Mouse (Mus musculus): ENCODE data around the gene Eps8. TPM values are rescaled to one million over a fixed set of nuclear protein-coding genes. Genes with fewer than 3 reads are reported as not detected.
A peak's percentile ranks its signal among the peaks of the same experiment; 100 is the strongest.

Eps8 gene
- polyA plus RNA-seq, 1 experiment from 2014 or later, result 9.4 TPM

GRCm38 (mm10) chr6:137649528-137649927 lies 5.1 kb downstream of the Eps8 start:
- Histone ChIP-seq H3K36me3 (ENCODE audit: control insufficient read depth, insufficient read depth, low read length) (no peaks in the 10 kb centered on the region), H3K9ac (ENCODE audit: low read depth, low read length) (0 out of 2 replicates have a peak overlapping the region, but pooled peaks have one; percentile 60), H3K4me2 (replicated peaks; ENCODE audit: low read depth, low read length) (peak overlapping the region; percentile 91), H3K4me3 (ENCODE audit: low read depth, low read length) (peak overlapping the region; percentile 73), H3K27ac (ENCODE audit: low read depth, low read length) (no peak overlapping the region), H3K4me1 (replicated peaks; ENCODE audit: control insufficient read depth, insufficient read depth, low read length) (peaks cover 3% of the 10 kb centered on the region; the same call in 1 of the 2 replicates), H3K27me3 (ENCODE audit: control insufficient read depth, insufficient read depth, low read length) (peaks cover 8% of the 10 kb centered on the region), H3K9me3 (ENCODE audit: control insufficient read depth, low read length) (no peaks in the 10 kb centered on the region)
- 21% methylated on average over 4 of the region's 7 CpGs for WGBS
- DNase-seq (ENCODE audit: low spot score) (no peak), ATAC-seq (ENCODE audit: low FRiP score) (peak; percentile 64; the same call in 1 of the 2 replicates)

- H3K36me3 ChIP-seq (ENCODE audit: control insufficient read depth, insufficient read depth, low read length), result no peaks in the 10 kb centered on the region
- peak overlapping the region; percentile 60; the same call in 1 of the 2 replicates for H3K9ac ChIP-seq (ENCODE audit: low read depth, low read length)
- peaks cover 8% of the 10 kb centered on the region for H3K27me3 ChIP-seq (ENCODE audit: control insufficient read depth, insufficient read depth, low read length)
- under 1% methylated on average over 28 of the region's 51 CpGs for WGBS
- peak; percentile 91 for ATAC-seq (ENCODE audit: low FRiP score)
- H3K4me1 ChIP-seq (replicated peaks; ENCODE audit: control insufficient read depth, insufficient read depth, low read length), result peaks cover 3% of the 10 kb centered on the region; the same call in 1 of the 2 replicates
- DNase-seq (ENCODE audit: low spot score), result peak; percentile 85
- no peak overlapping the region for H3K27ac ChIP-seq (ENCODE audit: low read depth, low read length)
- no peaks in the 10 kb centered on the region for H3K9me3 ChIP-seq (ENCODE audit: control insufficient read depth, low read length)
- peak overlapping the region; percentile 73 for H3K4me3 ChIP-seq (ENCODE audit: low read depth, low read length)
- H3K4me2 ChIP-seq (replicated peaks; ENCODE audit: low read depth, low read length), result peak overlapping the region; percentile 91
Measured at GRCm38 (mm10) chr6:137649068-137649480, 5.6 kb downstream of the Eps8 start.

GRCm38 (mm10) chr6:137648110-137649067 lies 6.3 kb downstream of the Eps8 start:
- Histone ChIP-seq H3K4me1 (replicated peaks; ENCODE audit: control insufficient read depth, insufficient read depth, low read length) (peaks cover 3% of the 10 kb centered on the region; the same call in 1 of the 2 replicates), H3K27ac (ENCODE audit: low read depth, low read length) (no peak overlapping the region), H3K9me3 (ENCODE audit: control insufficient read depth, low read length) (no peaks in the 10 kb centered on the region), H3K27me3 (ENCODE audit: control insufficient read depth, insufficient read depth, low read length) (peaks cover 8% of the 10 kb centered on the region), H3K9ac (ENCODE audit: low read depth, low read length) (peak overlapping the region; percentile 60; the same call in 1 of the 2 replicates), H3K4me3 (ENCODE audit: low read depth, low read length) (peak overlapping the region; percentile 73), H3K4me2 (replicated peaks; ENCODE audit: low read depth, low read length) (peak overlapping the region; percentile 91), H3K36me3 (ENCODE audit: control insufficient read depth, insufficient read depth, low read length) (no peaks in the 10 kb centered on the region)
- DNase-seq (ENCODE audit: low spot score), result peak; percentile 41
- ATAC-seq (ENCODE audit: low FRiP score), result peak; percentile 82
- WGBS, result 2% methylated on average over 47 of the region's 59 CpGs

GRCm38 (mm10) chr6:137647646-137648045 lies 7.0 kb downstream of the Eps8 start:
- DNase-seq (ENCODE audit: low spot score) (no peak), ATAC-seq (ENCODE audit: low FRiP score) (no peak)
- WGBS, result 15% methylated on average over 10 of the region's 10 CpGs
- Histone ChIP-seq H3K27me3 (ENCODE audit: control insufficient read depth, insufficient read depth, low read length) (peaks cover 8% of the 10 kb centered on the region), H3K4me3 (ENCODE audit: low read depth, low read length) (0 out of 2 replicates have a peak overlapping the region, but pooled peaks have one; percentile 4), H3K4me1 (replicated peaks; ENCODE audit: control insufficient read depth, insufficient read depth, low read length) (peaks cover 3% of the 10 kb centered on the region; the same call in 1 of the 2 replicates), H3K9ac (ENCODE audit: low read depth, low read length) (no peak overlapping the region), H3K36me3 (ENCODE audit: control insufficient read depth, insufficient read depth, low read length) (no peaks in the 10 kb centered on the region), H3K4me2 (replicated peaks; ENCODE audit: low read depth, low read length) (peak overlapping the region; percentile 91), H3K27ac (ENCODE audit: low read depth, low read length) (no peak overlapping the region), H3K9me3 (ENCODE audit: control insufficient read depth, low read length) (no peaks in the 10 kb centered on the region)

GRCm38 (mm10) chr6:137646726-137647125 lies 8.0 kb downstream of the Eps8 start:
- DNase-seq (ENCODE audit: low spot score) (no peak), ATAC-seq (ENCODE audit: low FRiP score) (no peak)
- Histone ChIP-seq H3K27me3 (ENCODE audit: control insufficient read depth, insufficient read depth, low read length) (peaks cover 8% of the 10 kb centered on the region), H3K4me2 (replicated peaks; ENCODE audit: low read depth, low read length) (no peak overlapping the region), H3K27ac (ENCODE audit: low read depth, low read length) (no peak overlapping the region), H3K4me3 (ENCODE audit: low read depth, low read length) (no peak overlapping the region), H3K9me3 (ENCODE audit: control insufficient read depth, low read length) (no peaks in the 10 kb centered on the region), H3K36me3 (ENCODE audit: control insufficient read depth, insufficient read depth, low read length) (no peaks in the 10 kb centered on the region), H3K9ac (ENCODE audit: low read depth, low read length) (no peak overlapping the region), H3K4me1 (replicated peaks; ENCODE audit: control insufficient read depth, insufficient read depth, low read length) (peaks cover 3% of the 10 kb centered on the region; the same call in 1 of the 2 replicates)
- WGBS, result 80% methylated on average over 2 of the region's 2 CpGs

GRCm38 (mm10) chr6:137644893-137645292 lies 9.8 kb downstream of the Eps8 start:
- H3K4me3 ChIP-seq (ENCODE audit: low read depth, low read length), result no peak overlapping the region
- peaks cover 8% of the 10 kb centered on the region for H3K27me3 ChIP-seq (ENCODE audit: control insufficient read depth, insufficient read depth, low read length)
- no peaks in the 10 kb centered on the region for H3K9me3 ChIP-seq (ENCODE audit: control insufficient read depth, low read length)
- H3K9ac ChIP-seq (ENCODE audit: low read depth, low read length), result no peak overlapping the region
- DNase-seq (ENCODE audit: low spot score) (no peak), ATAC-seq (ENCODE audit: low FRiP score) (no peak)
- no peak overlapping the region for H3K4me2 ChIP-seq (replicated peaks; ENCODE audit: low read depth, low read length)
- H3K27ac ChIP-seq (ENCODE audit: low read depth, low read length), result no peak overlapping the region
- no peaks in the 10 kb centered on the region for H3K36me3 ChIP-seq (ENCODE audit: control insufficient read depth, insufficient read depth, low read length)
- WGBS, result 82% methylated on average over 5 of the region's 5 CpGs
- H3K4me1 ChIP-seq (replicated peaks; ENCODE audit: control insufficient read depth, insufficient read depth, low read length), result peaks cover 3% of the 10 kb centered on the region; the same call in 1 of the 2 replicates

GRCm38 (mm10) chr6:137643814-137644213 lies 10.9 kb downstream of the Eps8 start:
- Histone ChIP-seq H3K4me1 (replicated peaks; ENCODE audit: control insufficient read depth, insufficient read depth, low read length) (peaks cover 3% of the 10 kb centered on the region; the same call in 1 of the 2 replicates), H3K36me3 (ENCODE audit: control insufficient read depth, insufficient read depth, low read length) (no peaks in the 10 kb centered on the region), H3K27me3 (ENCODE audit: control insufficient read depth, insufficient read depth, low read length) (peaks cover 8% of the 10 kb centered on the region), H3K9me3 (ENCODE audit: control insufficient read depth, low read length) (no peaks in the 10 kb centered on the region), H3K9ac (ENCODE audit: low read depth, low read length) (no peak overlapping the region), H3K4me2 (replicated peaks; ENCODE audit: low read depth, low read length) (no peak overlapping the region), H3K27ac (ENCODE audit: low read depth, low read length) (no peak overlapping the region), H3K4me3 (ENCODE audit: low read depth, low read length) (no peak overlapping the region)
- DNase-seq (ENCODE audit: low spot score) (no peak), ATAC-seq (ENCODE audit: low FRiP score) (no peak)
- WGBS, result 83% methylated on average over 4 of the region's 4 CpGs

GRCm38 (mm10) chr6:137641642-137642041 lies 13.0 kb downstream of the Eps8 start:
- ATAC-seq (ENCODE audit: low FRiP score) (no peak), DNase-seq (ENCODE audit: low spot score) (no peak)
- Histone ChIP-seq H3K27ac (ENCODE audit: low read depth, low read length) (no peak overlapping the region), H3K9me3 (ENCODE audit: control insufficient read depth, low read length) (no peaks in the 10 kb centered on the region), H3K9ac (ENCODE audit: low read depth, low read length) (no peak overlapping the region), H3K27me3 (ENCODE audit: control insufficient read depth, insufficient read depth, low read length) (no peaks in the 10 kb centered on the region), H3K36me3 (ENCODE audit: control insufficient read depth, insufficient read depth, low read length) (no peaks in the 10 kb centered on the region), H3K4me3 (ENCODE audit: low read depth, low read length) (no peak overlapping the region), H3K4me1 (replicated peaks; ENCODE audit: control insufficient read depth, insufficient read depth, low read length) (no peaks in the 10 kb centered on the region), H3K4me2 (replicated peaks; ENCODE audit: low read depth, low read length) (no peak overlapping the region)
- WGBS, result 83% methylated on average over 1 of the region's 1 CpGs
